Mouse (Mus musculus) CH12.LX (cell line): ENCODE measurements at regions not wholly inside any gene's neighbourhood (a gene's known extent, or its start where the extent isn't known, plus 50 kb on each side); places are given as distances from the start of the nearest gene placed in this dataset.

Experiments
- DNase-seq: peaks from one replicate; pipeline ENCODE4 v3.0.0-alpha.2; 2013; ENCODE audit errors: extremely low read depth
- H3K27ac ChIP-seq: 2 replicates; pipeline ENCODE4 v1.5.1; 2012; ENCODE audit warnings: low read depth, mild to moderate bottlenecking, control low read depth, moderate library complexity; ENCODE audit not compliant: insufficient read depth
- H3K27me3 ChIP-seq: replicated peaks from 2 replicates; pipeline ENCODE3; 2012; ENCODE audit warnings: inconsistent platforms
- H3K36me3 ChIP-seq, 2 experiments: replicated peaks in 1 of 2; 2 replicates each; pipeline versions ENCODE3 to v1.6.1; 2012; ENCODE audit warnings: inconsistent platforms in 1 of 2, low read length in 1 of 2, mild to moderate bottlenecking in 1 of 2, mixed read lengths in 1 of 2, moderate library complexity in 1 of 2; ENCODE audit not compliant: control insufficient read depth in 1 of 2, insufficient read depth in 1 of 2
- H3K4me1 ChIP-seq, 2 experiments: 2 replicates each; pipeline ENCODE4 v1.6.1; 2012; ENCODE audit warnings: inconsistent platforms in 1 of 2, moderate library complexity in 1 of 2; ENCODE audit not compliant: insufficient read depth in 2 of 2, control insufficient read depth in 1 of 2
- H3K4me2 ChIP-seq: 2 replicates; pipeline ENCODE4 v1.6.1; 2012; ENCODE audit warnings: low read depth, mild to moderate bottlenecking, control low read depth; ENCODE audit not compliant: poor library complexity, insufficient read depth, severe bottlenecking
- H3K4me3 ChIP-seq, 3 experiments: fragments of 150-350 bp in 1 of 3; sonication (generic) in 1 of 3; replicated peaks in 1 of 3; 2 replicates each; pipeline versions ENCODE3 to v1.5.1; 2011 to 2012; ENCODE audit warnings: low read depth in 2 of 3, low read length in 2 of 3, mild to moderate bottlenecking in 2 of 3, moderate library complexity in 2 of 3, control low read depth in 1 of 3, improper control_type of control experiment in 1 of 3, inconsistent platforms in 1 of 3, mixed read lengths in 1 of 3; ENCODE audit not compliant: poor library complexity in 1 of 3
- H3K79me2 ChIP-seq: replicated peaks from 2 replicates; pipeline ENCODE4 v1.6.1; 2012; ENCODE audit warnings: mild to moderate bottlenecking, moderate library complexity; ENCODE audit not compliant: control insufficient read depth, poor library complexity, insufficient read depth, severe bottlenecking; ENCODE audit errors: extremely low read depth
- H3K9ac ChIP-seq: 2 replicates; pipeline ENCODE4 v1.6.1; 2012; ENCODE audit warnings: low read depth, mild to moderate bottlenecking, control low read depth, moderate library complexity; ENCODE audit not compliant: insufficient read depth
- H3K9me3 ChIP-seq: replicated peaks from 2 replicates; pipeline ENCODE3; 2012; ENCODE audit warnings: low read length, inconsistent platforms, mixed read lengths
- CHD1 ChIP-seq: IDR thresholded peaks from 2 replicates; pipeline ENCODE4 v1.6.1; 2012; ENCODE audit warnings: low read depth, low read length, improper control_type of control experiment, inconsistent platforms
- CTCF ChIP-seq, 2 experiments: IDR thresholded peaks in 1 of 2; conservative IDR thresholded peaks in 1 of 2; 2 replicates each; pipeline ENCODE4 v1.5.1; 2011 to 2012; ENCODE audit warnings: low read depth in 2 of 2, low read length in 2 of 2, improper control_type of control experiment in 1 of 2, inconsistent platforms in 1 of 2, mild to moderate bottlenecking in 1 of 2, moderate library complexity in 1 of 2
- E2F4 ChIP-seq: IDR thresholded peaks from 2 replicates; pipeline ENCODE4 v1.6.1; 2011; ENCODE audit warnings: low read depth, low read length, improper control_type of control experiment; ENCODE audit not compliant: insufficient replicate concordance
- ELF1 ChIP-seq: IDR thresholded peaks from 2 replicates; pipeline ENCODE4 v1.6.1; 2014; ENCODE audit warnings: low read depth, mild to moderate bottlenecking, inconsistent platforms, low read length, improper control_type of control experiment
- ETS1 ChIP-seq: conservative IDR thresholded peaks from 2 replicates; pipeline ENCODE4 v1.6.1; 2012; ENCODE audit warnings: low read depth, mild to moderate bottlenecking, inconsistent platforms, low read length, improper control_type of control experiment, moderate library complexity
- GABPA ChIP-seq: IDR thresholded peaks from 2 replicates; pipeline ENCODE4 v1.6.1; 2012; ENCODE audit warnings: low read depth, low read length, improper control_type of control experiment, inconsistent platforms; ENCODE audit not compliant: insufficient replicate concordance
- HCFC1 ChIP-seq: IDR thresholded peaks from 2 replicates; pipeline ENCODE4 v1.6.1; 2012; ENCODE audit warnings: low read depth, mild to moderate bottlenecking, inconsistent platforms, low read length, improper control_type of control experiment
- IRF4 ChIP-seq: IDR thresholded peaks from 2 replicates; pipeline ENCODE4 v1.6.1; 2014; ENCODE audit warnings: low read depth, mild to moderate bottlenecking, inconsistent platforms, low read length, improper control_type of control experiment
- JUND ChIP-seq: conservative IDR thresholded peaks from 2 replicates; pipeline ENCODE4 v1.6.1; 2011; ENCODE audit warnings: low read depth, low read length, improper control_type of control experiment
- KAT2A ChIP-seq: IDR thresholded peaks from 2 replicates; pipeline ENCODE4 v1.6.1; 2012; ENCODE audit warnings: low read length, improper control_type of control experiment, inconsistent platforms; ENCODE audit not compliant: insufficient replicate concordance
- MAFK ChIP-seq: IDR thresholded peaks from 2 replicates; pipeline ENCODE4 v1.6.1; 2011; ENCODE audit warnings: low read length, improper control_type of control experiment; ENCODE audit not compliant: insufficient replicate concordance
- NELFE ChIP-seq: IDR thresholded peaks from 2 replicates; pipeline ENCODE4 v1.6.1; 2011; ENCODE audit warnings: low read depth, low read length, improper control_type of control experiment
- NRF1 ChIP-seq: IDR thresholded peaks from 2 replicates; pipeline ENCODE4 v1.6.1; 2014; ENCODE audit warnings: low read depth, mild to moderate bottlenecking, inconsistent platforms, low read length, improper control_type of control experiment, moderate library complexity
- PAX5 ChIP-seq: IDR thresholded peaks from 2 replicates; pipeline ENCODE4 v1.6.1; 2012; ENCODE audit warnings: low read length, inconsistent platforms, mixed read lengths
- POLR2A ChIP-seq: IDR thresholded peaks from 2 replicates; pipeline ENCODE4 v1.6.1; 2011; ENCODE audit warnings: low read depth, mild to moderate bottlenecking, improper control_type of control experiment, low read length
- POLR2AphosphoS2 ChIP-seq: IDR thresholded peaks from 2 replicates; pipeline ENCODE4 v1.6.1; 2011; ENCODE audit warnings: low read depth, low read length, improper control_type of control experiment
- RAD21 ChIP-seq: IDR thresholded peaks from 2 replicates; pipeline ENCODE4 v1.6.1; 2011; ENCODE audit warnings: low read depth, mild to moderate bottlenecking, low read length, improper control_type of control experiment, moderate library complexity
- RCOR1 ChIP-seq: conservative IDR thresholded peaks from 2 replicates; pipeline ENCODE4 v1.6.1; 2012; ENCODE audit warnings: low read depth, mild to moderate bottlenecking, inconsistent platforms, low read length, improper control_type of control experiment
- SIN3A ChIP-seq: IDR thresholded peaks from 2 replicates; pipeline ENCODE4 v1.6.1; 2012; ENCODE audit warnings: low read length, improper control_type of control experiment, inconsistent platforms
- SMC3 ChIP-seq: IDR thresholded peaks from 2 replicates; pipeline ENCODE4 v1.6.1; 2011; ENCODE audit warnings: low read depth, low read length, improper control_type of control experiment
- TBP ChIP-seq: conservative IDR thresholded peaks from 2 replicates; pipeline ENCODE4 v1.6.1; 2011; ENCODE audit warnings: low read depth, low read length, improper control_type of control experiment
- UBTF ChIP-seq: IDR thresholded peaks from 2 replicates; pipeline ENCODE4 v1.6.1; 2012; ENCODE audit warnings: low read depth, mild to moderate bottlenecking, inconsistent platforms, low read length, improper control_type of control experiment, moderate library complexity
- USF1 ChIP-seq: IDR thresholded peaks from 2 replicates; pipeline ENCODE4 v1.6.1; 2014; ENCODE audit warnings: low read depth, mild to moderate bottlenecking, inconsistent platforms, low read length, improper control_type of control experiment
- USF2 ChIP-seq: conservative IDR thresholded peaks from 2 replicates; pipeline ENCODE4 v1.6.1; 2011; ENCODE audit warnings: low read depth, low read length, improper control_type of control experiment
- ZC3H11A ChIP-seq: IDR thresholded peaks from 2 replicates; pipeline ENCODE4 v1.6.1; 2012; ENCODE audit warnings: low read depth, mild to moderate bottlenecking, inconsistent platforms, low read length, improper control_type of control experiment
- ZKSCAN1 ChIP-seq: IDR thresholded peaks from 2 replicates; pipeline ENCODE4 v1.6.1; 2012; ENCODE audit warnings: low read depth, inconsistent platforms, low read length, improper control_type of control experiment, borderline replicate concordance
- ZMIZ1 ChIP-seq: IDR thresholded peaks from 2 replicates; pipeline ENCODE4 v1.6.1; 2012; ENCODE audit warnings: low read depth, mild to moderate bottlenecking, inconsistent platforms, low read length, improper control_type of control experiment
- ZNF384 ChIP-seq: IDR thresholded peaks from 2 replicates; pipeline ENCODE4 v1.6.1; 2012; ENCODE audit warnings: low read depth, low read length, improper control_type of control experiment, inconsistent platforms
- dilution Hi-C: fragments of 300-500 bp; cut with MboI; formaldehyde crosslinking; loops from 2 replicates; pipeline ENCODE4 v1.14.3; 2020; ENCODE audit warnings: low sequenced_read_pairs; ENCODE audit not compliant: extremely low pct_unique_long_range_greater_than_20kb, extremely low pct_ligation_motif_present
- in situ Hi-C: fragments of 300-500 bp; cut with MboI; formaldehyde crosslinking; loops from 3 replicates; pipeline ENCODE4 v1.14.3; 2019; ENCODE audit warnings: low sequenced_read_pairs, low pct_ligation_motif_present, low pct_unique_long_range_greater_than_20kb, mixed read lengths

- H3K4me1 ChIP-seq, result no peaks in the 10 kb centered on the region
- peaks cover 48% of the 10 kb centered on the region for H3K9me3 ChIP-seq
- TF ChIP-seq POLR2A, result no peak
- TF ChIP-seq UBTF, result no peak
- no peak for TF ChIP-seq CHD1
- TF ChIP-seq JUND, result no peak
- TF ChIP-seq CTCF (conservative IDR thresholded peaks at IDR 0.05 in 1 of 2, IDR thresholded peaks at IDR 0.05 in 1 of 2; ENCODE audit: low read depth in 2 of 2, low read length in 2 of 2), result no peak
- TF ChIP-seq MAFK, result no peak
- no peak for TF ChIP-seq ZKSCAN1
- no peak for TF ChIP-seq ZNF384
- TF ChIP-seq ZMIZ1, result no peak
- TF ChIP-seq NELFE, result no peak
- no peak for TF ChIP-seq PAX5
- no peak for TF ChIP-seq KAT2A
- TF ChIP-seq GABPA, result no peak
- no peak for TF ChIP-seq IRF4
- no peak for TF ChIP-seq RAD21
- no peak for TF ChIP-seq NRF1
- TF ChIP-seq POLR2AphosphoS2, result no peak
- no peak for TF ChIP-seq RCOR1
- no peak for TF ChIP-seq USF2
- TF ChIP-seq HCFC1, result no peak
- H3K27me3 ChIP-seq, result no peaks in the 10 kb centered on the region
- no peaks in the 10 kb centered on the region for H3K79me2 ChIP-seq
- no peak for DNase-seq
- H3K4me3 ChIP-seq, result no peak overlapping the region
- no peak overlapping the region for H3K27ac ChIP-seq
- H3K4me2 ChIP-seq, result no peak overlapping the region
- in situ Hi-C loops (no loop called here), dilution Hi-C loops (no loop called here)
- no peaks in the 10 kb centered on the region for H3K36me3 ChIP-seq
- H3K9ac ChIP-seq, result no peak overlapping the region
These were observed 155.3 kb upstream of the Gm6793 start for GRCm38 (mm10) chr8:112170184-112170583.

DNA sequence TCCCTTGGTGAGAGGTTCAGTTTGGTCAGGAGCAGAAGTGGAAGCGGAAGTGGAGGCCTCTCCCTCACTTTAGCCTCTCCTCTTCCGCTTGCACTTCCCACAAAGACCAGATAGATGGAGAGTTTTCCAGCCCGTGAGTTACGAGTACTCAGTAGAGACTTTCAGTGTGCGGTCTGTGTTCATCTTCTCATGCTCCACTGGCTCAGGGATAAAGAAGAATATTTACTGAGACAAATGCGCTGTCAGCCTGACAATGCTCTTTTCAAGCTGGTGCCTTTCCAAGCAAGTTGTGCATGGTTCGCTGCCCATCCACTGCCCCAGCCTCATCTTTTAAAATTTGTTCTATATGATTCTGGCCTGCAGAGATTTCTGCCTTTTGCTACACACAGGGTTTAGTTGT is 141.8 kb upstream of the Gm6793 start:
- Histone ChIP-seq H3K4me1 (no peaks in the 10 kb centered on the region), H3K9me3 (peaks cover 41% of the 10 kb centered on the region), H3K27ac (no peak overlapping the region), H3K4me3 (no peak overlapping the region), H3K36me3 (no peaks in the 10 kb centered on the region), H3K4me2 (no peak overlapping the region), H3K27me3 (no peaks in the 10 kb centered on the region), H3K9ac (no peak overlapping the region), H3K79me2 (no peaks in the 10 kb centered on the region)
- dilution Hi-C loops (no loop called here), in situ Hi-C loops (no loop called here)
- TF ChIP-seq SIN3A, result no peak
- no peak for TF ChIP-seq HCFC1
- TF ChIP-seq GABPA, result no peak
- TF ChIP-seq ETS1, result no peak
- no peak for TF ChIP-seq TBP
- no peak for TF ChIP-seq USF1
- no peak for TF ChIP-seq PAX5
- TF ChIP-seq ZKSCAN1, result no peak
- TF ChIP-seq CTCF (conservative IDR thresholded peaks at IDR 0.05 in 1 of 2, IDR thresholded peaks at IDR 0.05 in 1 of 2; ENCODE audit: low read depth in 2 of 2, low read length in 2 of 2), result no peak
- TF ChIP-seq ELF1, result no peak
- no peak for TF ChIP-seq SMC3
- no peak for TF ChIP-seq MAFK
- no peak for TF ChIP-seq POLR2AphosphoS2
- TF ChIP-seq E2F4, result no peak
- no peak for TF ChIP-seq ZC3H11A
- DNase-seq, result no peak
